Mouse (Mus musculus) heart, adult 11 months (tissue): Measurements from ENCODE around the gene Edn3.

Experiments used
- DNase-seq: peaks from one replicate; pipeline ENCODE4 v3.0.0; 2022

Gene Edn3

DNA sequence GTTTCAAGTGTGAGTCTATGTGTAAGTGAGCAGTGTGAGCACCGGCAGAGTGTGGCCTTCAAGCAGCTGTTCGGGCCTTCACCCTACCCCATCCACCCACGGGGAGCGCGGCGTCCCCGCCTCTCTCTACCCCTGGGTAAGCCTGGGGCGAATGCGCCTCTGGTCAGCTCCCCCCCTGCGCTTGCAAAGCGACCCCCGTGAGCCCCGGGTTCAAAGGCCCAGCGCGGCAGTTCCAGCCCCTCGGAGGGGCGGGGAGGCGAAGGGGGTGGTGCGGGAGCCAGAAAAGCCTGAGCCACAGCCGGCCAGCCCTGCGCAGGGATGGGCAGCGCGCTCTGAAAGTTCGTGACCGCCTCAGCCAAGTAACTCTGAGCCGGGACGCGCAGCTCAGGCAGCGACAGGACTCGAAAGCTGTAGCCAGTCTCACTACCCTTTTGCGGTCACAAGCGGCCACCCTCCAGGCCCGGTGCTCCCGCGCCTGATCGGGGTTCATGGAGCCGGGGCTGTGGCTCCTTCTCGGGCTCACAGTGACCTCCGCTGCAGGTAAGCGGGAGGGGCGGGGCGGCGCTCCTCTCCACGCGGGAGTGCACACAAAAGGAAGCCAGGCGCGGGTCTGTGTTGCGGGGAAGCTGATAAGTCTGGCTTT lies at the start of gene Edn3:
Gene Edn3, plus strand, starts transcription at position 141 of the 643 bp plus-strand sequence.
- peak; percentile 55 for DNase-seq

DNA sequence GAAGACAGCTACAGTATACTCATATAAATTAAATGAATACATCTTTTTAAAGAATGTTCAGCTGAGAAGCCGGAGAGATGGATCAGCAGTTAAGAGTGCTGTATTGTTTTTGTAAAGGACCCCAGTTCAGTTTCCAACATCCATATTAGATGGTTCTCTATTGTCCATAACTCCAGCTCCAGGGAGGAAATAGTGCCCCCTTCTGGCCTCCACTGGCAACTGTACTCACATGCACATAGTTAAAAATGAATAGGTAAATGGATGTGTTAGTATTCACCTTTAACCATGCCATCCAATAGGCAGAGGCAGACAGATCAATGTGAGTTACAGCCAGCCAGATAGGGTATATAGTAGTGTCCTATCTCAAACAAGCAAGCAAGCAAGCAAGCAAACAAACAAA lies 48.4 kb upstream of the Edn3 start:
- no peak for DNase-seq

DNA sequence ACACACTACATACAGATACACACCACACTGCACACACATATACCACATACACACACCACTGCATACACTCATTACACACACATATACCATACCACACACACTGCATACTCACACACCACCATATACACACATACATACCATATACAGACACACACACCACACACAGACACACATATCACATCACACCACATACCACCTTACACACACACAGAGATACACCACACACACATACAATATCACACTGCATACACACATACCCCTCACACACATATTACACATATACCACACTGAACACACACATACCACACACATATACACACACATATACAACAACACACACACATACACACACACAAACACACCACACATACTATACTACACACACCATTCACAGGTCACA lies 44.5 kb upstream of the Edn3 start:
- DNase-seq, result peak; percentile 14

DNA sequence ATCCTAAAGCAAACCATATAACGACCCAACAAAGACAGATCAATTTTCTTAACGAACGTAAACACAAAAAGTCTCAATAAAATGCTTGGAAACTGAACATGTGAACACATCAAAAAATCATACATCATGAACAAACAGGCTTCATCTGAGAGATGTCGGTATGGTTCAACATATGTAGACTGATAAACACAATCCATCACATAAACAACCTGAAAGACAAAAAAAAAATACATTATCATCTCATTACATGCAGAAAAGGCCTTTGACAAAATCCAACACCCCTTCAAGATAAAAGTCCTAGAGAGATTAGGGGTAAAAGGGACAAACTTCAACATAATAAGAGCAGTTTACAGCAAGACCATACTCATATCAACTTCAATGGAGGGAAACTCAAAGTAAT lies 42.6 kb upstream of the Edn3 start:
- DNase-seq, result no peak

DNA sequence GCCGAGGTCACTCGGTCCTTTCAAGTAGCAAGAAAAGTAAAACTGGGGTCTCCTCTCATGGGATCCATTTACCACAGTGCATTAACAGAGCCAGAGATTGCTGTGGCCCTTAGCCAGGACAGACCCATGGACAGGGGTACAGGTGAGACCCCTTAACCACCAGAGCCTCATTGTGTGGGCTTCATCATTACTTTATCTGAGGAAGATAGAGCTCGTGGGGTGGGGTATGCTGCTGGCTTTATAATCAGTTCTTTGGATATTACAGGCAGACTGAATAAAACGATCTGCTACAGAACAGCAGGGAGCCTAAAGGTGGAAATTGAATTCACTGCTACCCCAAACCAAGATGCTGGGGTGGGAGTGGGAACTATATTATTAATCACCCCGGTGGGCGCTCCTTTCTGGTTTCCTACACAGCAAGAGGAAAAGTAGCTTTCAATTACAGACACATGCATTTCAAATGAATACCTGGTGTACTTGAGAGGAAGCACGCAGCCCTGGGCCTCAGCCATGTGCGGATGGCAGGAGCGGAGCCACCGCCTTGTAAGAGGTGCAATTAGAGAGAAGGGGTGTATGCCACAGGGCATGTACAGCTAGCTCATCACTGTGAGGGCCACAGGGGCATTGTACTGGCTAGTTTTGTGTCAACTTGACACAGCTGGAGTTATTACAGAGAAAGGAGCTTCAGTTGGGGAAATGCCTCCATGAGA lies 33.1 kb upstream of the Edn3 start:
- peak; percentile 83 for DNase-seq

DNA sequence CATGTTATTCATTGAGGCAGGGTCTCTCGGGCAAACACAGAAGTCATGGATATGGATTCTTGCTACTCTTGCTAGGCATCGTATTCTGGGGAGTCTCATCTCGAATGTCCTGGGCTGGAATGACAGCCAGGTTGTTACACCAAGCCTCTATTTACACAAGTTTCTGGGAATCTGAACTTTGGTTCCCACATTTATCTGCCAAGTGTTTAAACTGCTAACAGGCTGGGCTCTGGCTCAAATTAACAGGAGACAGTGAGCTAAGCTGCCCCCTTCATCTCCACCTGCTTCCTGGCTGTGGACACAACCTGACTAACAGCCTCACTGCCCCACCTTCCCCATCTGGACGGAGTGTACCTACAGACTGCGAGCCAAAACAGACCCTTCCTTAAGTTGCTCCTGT lies 28.5 kb upstream of the Edn3 start:
- DNase-seq, result peak; percentile 78

DNA sequence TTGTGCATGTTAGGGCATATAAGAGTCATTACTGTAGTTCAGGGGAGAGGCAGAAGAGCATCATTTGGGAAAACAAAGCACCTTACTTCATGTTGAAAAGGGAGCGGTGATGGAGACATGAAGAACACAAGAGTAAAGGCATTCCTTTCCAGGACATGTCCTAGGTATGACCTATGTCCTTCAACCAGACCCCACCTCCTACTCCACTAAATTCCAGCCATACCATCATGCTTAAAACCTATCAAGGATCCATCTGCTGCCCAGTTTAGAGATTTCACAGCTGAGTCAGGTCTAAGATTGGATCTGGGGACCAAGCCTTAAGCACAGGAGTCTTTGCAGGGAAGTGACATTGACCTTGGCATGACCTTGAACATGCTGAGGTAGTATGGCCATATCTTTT lies 25.1 kb upstream of the Edn3 start:
- no peak for DNase-seq

DNA sequence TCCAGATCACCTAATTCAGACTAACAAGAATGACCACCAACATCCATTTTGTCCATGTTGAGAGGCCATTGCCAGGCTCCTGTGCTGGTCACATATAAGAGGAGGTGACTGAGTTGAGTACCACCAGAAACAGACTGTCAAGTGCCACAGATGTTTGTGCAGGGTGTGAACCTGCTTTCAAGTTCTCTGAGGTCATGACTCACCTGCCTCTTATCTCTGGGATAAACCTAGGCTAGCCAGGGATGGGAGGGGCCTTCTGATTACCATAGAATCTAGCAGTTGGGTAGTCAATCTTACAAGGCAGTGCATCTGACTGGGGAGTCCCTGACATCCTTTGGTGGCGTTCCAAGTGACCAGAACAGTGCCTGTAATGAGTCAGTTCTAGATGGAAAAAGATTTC lies 13.2 kb upstream of the Edn3 start:
- no peak for DNase-seq

DNA sequence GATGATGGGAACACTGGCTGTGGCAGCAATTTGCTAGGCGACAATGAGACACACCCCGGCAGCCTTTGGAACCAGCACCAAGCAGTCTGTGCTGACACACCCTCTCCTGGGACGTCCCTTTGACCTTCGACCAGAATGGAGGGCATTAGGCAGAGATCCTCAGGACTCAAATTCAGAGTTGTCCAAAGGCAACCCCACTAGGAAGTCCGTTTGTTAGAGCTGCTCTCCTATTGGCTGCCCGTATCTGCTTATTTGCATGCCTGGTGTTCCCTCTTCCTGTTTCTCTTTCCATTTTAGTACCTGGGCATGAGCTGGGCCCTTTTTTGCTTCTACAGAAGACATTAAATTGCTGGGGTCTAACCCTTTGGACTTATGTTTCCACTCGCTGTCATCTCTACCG lies 12.0 kb upstream of the Edn3 start:
- no peak for DNase-seq

DNA sequence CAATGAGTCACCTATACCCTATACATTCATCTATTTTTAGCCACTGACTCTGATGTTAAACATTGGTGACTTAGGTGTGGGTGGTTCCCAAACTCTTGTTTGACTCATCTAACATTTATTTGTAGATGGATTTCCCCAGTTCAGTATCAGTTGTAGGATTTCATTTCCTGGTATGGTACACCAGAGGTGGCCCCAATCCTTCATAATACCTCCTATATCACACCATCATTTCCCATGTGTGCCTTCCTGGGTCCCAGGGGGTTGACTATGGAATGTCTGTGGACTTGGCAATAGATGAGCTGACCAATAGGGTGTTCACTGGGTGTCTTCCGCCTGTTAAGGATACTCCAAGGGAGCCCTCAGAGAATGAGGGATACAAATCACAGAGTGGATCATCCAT lies 7.2 kb upstream of the Edn3 start:
- no peak for DNase-seq

DNA sequence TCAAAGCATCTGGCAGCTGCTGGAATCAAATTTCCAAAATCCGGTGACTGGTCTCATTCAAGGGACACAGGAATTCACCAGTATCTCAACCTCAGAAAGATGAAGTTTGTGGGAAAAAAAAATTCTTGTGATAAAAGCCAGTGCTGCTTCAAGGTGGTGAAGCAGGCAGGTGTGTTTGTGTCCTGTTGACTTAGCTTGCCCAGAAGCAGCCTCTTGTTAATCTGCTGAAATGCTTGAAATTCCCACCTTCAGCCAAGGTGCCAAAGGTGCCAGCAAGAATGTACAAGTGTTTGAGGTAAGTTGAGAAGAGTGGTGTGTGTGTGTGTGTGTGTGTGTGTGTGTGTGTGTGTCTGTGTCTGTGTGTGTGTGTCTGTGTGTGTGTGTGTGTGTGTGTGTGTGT lies 6.2 kb upstream of the Edn3 start:
- no peak for DNase-seq

DNA sequence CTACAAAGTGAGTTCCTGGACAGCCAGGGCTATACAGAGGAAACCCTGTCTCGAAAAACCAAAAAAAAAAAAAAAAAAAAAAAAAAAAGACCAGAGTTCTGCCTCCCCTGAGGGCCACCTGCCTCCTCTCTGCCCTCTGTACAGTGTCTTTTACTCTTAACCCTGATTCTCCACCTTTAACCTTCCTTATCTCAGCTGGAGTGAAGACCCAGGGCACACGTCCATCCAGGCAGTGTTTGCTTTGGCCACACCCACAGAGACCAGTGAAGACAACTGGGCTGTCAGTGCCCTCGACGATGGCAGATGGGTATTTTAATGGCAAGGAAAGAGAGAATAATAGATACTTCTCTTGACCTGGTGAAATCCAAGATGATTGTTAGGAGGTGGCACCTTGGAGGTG lies 1.2 kb upstream of the Edn3 start:
- DNase-seq, result no peak

DNA sequence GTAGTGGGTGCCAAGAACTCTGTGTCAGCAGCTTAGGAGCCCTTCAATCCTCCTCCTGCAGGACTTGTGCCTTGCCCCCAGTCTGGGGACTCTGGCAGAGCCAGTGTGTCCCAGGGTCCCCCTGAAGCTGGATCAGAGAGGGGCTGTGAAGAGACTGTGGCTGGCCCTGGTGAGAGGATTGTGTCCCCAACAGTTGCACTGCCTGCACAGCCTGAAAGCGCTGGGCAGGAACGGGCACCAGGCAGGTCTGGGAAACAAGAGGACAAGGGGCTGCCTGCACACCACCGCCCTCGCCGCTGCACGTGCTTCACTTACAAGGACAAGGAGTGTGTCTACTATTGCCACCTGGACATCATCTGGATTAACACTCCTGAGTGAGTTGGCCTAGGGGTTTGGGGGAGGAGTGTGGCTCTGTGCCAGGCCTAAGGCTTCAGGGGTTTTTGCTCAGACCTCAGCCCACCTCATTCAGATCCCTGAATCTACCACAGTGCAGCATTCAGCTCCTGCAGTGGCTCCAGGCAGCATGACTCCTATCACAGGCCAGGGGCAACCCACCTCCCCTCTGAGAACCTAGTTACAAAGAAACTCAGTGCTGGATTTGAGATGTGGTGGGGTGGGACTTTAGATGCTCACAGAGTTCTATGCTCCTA lies 1.2 kb downstream of the Edn3 start:
- DNase-seq, result peak; percentile 72

DNA sequence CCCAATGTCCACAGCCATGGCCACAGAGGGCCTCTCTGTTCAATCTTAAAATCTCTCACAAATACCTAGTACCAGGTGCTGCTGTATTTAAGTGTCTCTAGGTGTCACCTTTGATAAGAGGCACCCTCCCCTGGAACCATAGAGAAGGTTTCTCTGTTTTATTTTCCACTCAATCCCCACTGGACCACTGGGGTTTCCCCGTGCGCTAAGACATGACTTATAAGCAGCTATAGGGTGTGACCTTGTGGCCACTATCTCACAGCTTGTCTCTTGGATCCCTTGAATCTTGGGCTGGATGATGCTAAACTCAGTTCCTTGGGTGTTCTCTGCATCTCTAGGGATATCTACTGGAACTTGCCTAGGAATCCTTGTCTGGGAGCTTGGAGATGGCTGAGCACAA lies 1.9 kb downstream of the Edn3 start:
- DNase-seq, result no peak

DNA sequence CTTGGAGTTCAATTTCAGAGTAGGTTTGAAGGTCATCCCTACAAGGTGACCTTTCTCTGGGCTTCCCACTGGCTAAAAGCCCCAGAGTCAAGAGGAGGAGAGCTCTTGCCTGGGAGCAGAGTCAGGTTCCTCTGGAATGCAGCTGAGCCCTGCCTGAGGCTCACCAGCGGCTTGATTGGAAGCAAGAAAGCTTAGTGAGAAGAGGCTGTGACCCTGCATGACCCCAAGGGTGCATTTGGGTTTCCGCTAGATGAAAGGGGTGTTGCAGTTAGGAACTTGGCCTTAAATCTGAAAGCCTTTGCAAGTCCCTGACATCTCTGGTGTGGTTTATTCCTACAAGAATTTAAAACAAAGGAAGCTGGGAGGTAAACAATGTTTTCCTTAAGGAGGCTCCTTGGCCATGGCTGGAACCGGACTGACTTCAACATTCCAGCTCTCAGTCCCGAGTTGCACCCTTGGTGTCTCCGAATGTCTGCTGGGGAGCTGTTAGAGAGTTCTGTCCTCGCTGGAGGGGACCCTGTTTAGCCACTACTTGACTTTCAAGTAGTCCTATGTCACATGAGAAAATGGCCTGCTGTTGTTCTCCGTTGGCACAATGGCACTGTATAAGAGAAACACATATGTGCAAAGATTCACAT lies 8.6 kb downstream of the Edn3 start:
- no peak for DNase-seq

DNA sequence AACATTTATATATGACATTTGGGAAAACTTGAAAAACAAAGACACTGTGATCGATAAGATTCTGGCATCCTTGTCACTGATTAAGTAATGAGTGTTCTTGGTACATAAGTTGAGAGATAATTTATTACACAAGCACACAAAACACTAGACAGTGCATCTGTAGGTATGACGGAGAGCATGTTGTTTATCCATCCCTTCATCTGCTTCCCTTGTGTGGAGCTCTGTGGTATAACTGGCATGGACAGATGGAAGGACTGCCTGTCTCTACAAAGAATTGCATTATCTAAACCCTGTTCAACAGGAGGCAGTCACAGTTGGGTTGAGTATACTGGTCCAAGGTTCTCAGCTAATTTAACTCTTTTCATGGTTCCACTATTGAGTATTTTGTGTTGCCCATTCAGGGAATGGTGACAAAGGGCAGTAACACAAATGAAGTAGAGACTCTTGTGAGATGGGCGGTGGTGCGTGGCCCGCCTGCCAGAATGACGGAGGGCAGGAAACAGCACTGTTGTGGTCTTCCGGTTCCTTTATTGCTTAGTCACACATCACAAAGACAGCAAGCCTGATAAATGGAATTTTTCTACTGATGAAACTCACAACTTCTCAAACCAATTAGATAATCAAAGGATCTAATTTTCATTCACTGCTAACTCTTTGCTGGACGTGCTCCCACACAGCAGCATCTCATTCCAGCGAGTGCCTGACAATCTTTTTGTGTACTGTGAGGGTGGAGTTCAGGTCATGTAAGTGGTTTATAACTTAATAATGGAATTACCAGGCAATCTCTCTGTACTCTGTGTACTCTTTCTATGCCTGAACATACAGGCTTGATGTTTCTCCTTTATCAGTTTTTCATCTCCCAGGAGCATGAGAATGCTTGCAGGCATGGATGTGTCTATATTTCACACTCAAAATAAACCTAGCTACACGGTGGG lies 14.0 kb downstream of the Edn3 start:
- DNase-seq, result no peak

DNA sequence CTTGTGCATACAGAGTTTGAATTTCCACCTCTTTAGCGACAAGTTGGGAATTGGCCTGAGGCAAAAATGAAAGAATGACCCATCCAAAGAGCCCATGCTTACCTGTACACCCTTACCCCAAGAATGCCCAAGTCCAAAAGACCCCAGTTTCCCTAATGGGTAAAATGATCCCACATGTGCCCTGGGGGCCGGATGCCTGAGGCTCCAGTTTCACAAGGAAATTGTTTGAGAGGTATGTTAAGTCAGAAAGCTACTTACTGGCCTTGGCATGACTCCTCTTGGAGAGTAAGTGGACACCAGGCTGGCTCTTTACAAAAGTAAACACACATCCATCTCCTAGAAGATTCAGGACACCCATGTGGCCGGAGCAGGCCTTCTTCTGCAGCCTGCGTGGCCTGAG lies 21.6 kb downstream of the Edn3 start:
- DNase-seq, result peak; percentile 84

DNA sequence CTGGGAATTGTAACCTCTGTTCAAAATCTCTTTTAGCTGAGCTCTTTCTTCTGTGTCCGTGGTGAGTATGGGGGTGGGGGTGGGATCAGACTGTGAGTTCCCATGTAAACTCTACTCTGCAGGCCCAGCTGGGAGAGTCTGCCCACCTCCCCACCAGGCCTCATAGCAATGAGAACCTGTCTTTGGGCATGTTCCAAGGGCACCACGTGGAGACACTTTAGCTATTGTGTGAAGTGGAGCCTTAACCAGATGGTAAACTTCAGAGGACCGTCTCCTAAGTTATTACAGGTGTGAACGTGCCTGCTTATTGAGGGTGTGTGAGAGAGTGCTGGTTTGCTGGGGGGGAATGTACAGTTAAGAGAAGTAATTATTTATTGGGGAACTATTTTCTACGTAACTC lies 22.5 kb downstream of the Edn3 start:
- peak; percentile 75 for DNase-seq

DNA sequence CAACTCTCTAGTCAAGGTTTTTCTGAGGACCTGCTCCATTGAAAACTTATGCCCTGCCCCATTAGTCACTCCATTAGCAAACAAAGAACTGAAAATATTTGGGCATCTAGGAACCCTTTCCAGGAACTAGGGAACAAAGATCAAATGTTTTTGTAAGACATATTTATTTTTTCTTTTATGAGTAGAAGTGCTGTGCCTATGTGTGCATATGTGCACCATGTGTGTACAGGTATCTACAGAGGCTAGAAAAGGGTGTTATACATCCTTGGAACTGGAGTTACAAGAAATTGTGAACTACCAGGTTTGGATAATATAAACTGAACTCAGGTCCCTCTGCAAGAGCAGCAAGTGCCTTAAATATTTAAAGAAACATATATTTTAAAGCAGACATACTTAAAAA lies 28.4 kb downstream of the Edn3 start:
- DNase-seq, result no peak

DNA sequence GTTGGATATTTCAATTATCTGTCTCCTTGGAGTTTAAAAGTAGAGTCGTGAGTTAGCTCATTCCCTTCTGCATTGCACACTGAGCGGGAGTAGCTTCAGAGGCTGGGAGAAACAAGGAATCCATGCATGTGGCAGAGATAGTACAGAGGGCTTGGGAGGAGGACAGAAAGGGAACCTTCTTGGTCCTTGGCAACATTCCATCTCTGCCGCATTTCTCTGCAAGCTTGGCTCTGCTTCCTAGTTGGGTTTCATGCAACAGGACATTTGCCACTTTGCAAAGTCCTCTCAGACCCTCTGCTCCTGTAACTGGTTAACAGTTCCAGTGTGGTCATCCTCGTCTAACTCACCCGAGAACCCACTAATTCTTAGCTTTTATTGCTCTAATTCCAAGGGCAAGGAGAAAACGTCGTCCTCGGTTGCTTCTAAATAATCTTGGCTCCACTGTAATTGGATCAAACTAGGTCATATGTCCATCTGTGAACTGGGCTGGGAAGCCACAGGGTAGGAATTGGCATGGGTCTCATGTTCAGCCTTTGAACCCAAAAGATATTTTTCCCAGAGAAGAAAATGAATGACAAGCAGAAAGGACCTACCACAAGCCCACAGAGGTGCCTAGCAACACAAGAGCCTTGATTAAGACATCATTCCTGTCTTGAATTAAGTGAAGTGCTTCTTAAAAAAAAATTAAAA lies 32.2 kb downstream of the Edn3 start:
- DNase-seq, result no peak

DNA sequence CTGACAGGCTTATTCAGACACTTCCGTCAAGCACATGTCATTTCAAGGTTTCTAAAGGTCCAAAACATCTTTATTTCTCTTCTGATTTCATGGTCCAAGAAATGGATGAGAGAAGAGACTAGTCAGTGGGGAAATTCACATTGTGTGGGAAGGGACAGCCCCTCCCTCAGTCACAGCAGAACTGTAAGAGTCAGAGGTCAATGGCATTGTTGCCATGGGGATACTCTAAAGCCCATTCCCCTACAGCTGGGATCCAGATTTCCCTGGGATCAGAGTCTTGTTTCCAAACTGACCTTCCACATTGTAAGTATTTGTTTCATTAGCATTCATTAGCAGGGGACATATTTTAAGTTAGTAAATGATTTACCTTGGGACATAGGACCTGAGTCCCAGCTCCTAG lies 32.8 kb downstream of the Edn3 start:
- DNase-seq, result no peak

DNA sequence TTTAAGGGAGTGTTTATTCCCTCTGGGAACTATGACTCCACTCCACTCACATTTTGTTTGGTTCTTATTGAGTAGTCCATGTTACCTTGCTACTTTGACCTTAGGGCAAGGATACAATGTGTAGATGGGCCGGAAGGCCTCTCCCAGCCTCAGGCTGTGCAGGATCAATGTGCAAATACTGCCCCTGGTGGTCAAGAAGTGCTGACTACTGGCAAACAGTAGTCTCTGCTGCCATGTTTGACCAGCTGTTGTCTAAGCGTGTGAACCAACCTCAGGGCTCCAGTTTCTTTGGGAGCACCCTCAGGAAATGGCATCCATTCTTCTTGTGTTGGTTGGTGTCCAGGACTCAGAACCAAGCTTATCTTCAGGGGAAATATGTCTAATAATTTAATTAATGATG lies 36.6 kb downstream of the Edn3 start:
- DNase-seq, result no peak
